Mouse (Mus musculus) liver, postnatal 0 days (tissue): ENCODE measurements at regions not wholly inside any gene's neighbourhood (a gene's known extent, or its start where the extent isn't known, plus 50 kb on each side); places are given as distances from the start of the nearest gene placed in this dataset.

Source experiments
- ATAC-seq: fragments of 200-750 bp; cut with Nextera tagmentation; 2 replicates; pipeline ENCODE4 v1.8.0; 2017; ENCODE audit warnings: mild to moderate bottlenecking, moderate library complexity
- DNase-seq: peaks from one replicate; pipeline ENCODE4 v3.0.0-alpha.2; 2016
- H3K27ac ChIP-seq: fragments of 300-500 bp; sonication (generic); 2 replicates; pipeline ENCODE4 v1.5.1; 2014; ENCODE audit warnings: antibody characterized with exemption, moderate library complexity, mild to moderate bottlenecking, low read depth
- H3K27me3 ChIP-seq: fragments of 300-500 bp; sonication (generic); 2 replicates; pipeline ENCODE4 v1.6.1; 2014; ENCODE audit warnings: low read length, control low read depth, mixed read lengths; ENCODE audit not compliant: insufficient read depth
- H3K36me3 ChIP-seq: fragments of 300-500 bp; sonication (generic); replicated peaks from 2 replicates; pipeline ENCODE4 v1.6.1; 2014; ENCODE audit warnings: mild to moderate bottlenecking, control low read depth, low read length, moderate library complexity, mixed read lengths; ENCODE audit not compliant: insufficient read depth
- H3K4me1 ChIP-seq: fragments of 300-500 bp; sonication (generic); 2 replicates; pipeline ENCODE4 v1.6.1; 2014; ENCODE audit warnings: antibody characterized with exemption, mild to moderate bottlenecking, control low read depth; ENCODE audit not compliant: insufficient read depth
- H3K4me2 ChIP-seq: fragments of 300-500 bp; sonication (generic); 2 replicates; pipeline ENCODE4 v1.6.1; 2014; ENCODE audit warnings: low read depth, mild to moderate bottlenecking, low read length, moderate library complexity, mixed read lengths
- H3K4me3 ChIP-seq: fragments of 300-500 bp; sonication (generic); 2 replicates; pipeline ENCODE4 v1.5.1; 2014; ENCODE audit warnings: low read depth, low read length
- H3K9ac ChIP-seq: fragments of 300-500 bp; sonication (generic); replicated peaks from 2 replicates; pipeline ENCODE4 v1.6.1; 2014; ENCODE audit warnings: mild to moderate bottlenecking, moderate library complexity
- H3K9me3 ChIP-seq: fragments of 300-500 bp; sonication (generic); 2 replicates; pipeline ENCODE4 v1.6.1; 2016; ENCODE audit warnings: mild to moderate bottlenecking, control low read depth, low read length, mixed read lengths
- CTCF ChIP-seq: sonication (generic); IDR thresholded peaks from 2 replicates; pipeline ENCODE4 v1.5.1; 2016; ENCODE audit warnings: antibody characterized with exemption, low read depth
- EP300 ChIP-seq: IDR thresholded peaks from 2 replicates; pipeline ENCODE4 v1.6.1; 2016; ENCODE audit warnings: antibody characterized with exemption, low read depth, mild to moderate bottlenecking
- WGBS: fragments of 180-500 bp; shearing (Covaris S2); extraction: QIAGEN DNeasy Blood & Tissue Kit; methylation state at CpG from one replicate; pipeline ENCODE4 v1.1.7; 2014; ENCODE audit not compliant: insufficient replicate concordance; 5-methylcytosine and 5-hydroxymethylcytosine counted together

DNA sequence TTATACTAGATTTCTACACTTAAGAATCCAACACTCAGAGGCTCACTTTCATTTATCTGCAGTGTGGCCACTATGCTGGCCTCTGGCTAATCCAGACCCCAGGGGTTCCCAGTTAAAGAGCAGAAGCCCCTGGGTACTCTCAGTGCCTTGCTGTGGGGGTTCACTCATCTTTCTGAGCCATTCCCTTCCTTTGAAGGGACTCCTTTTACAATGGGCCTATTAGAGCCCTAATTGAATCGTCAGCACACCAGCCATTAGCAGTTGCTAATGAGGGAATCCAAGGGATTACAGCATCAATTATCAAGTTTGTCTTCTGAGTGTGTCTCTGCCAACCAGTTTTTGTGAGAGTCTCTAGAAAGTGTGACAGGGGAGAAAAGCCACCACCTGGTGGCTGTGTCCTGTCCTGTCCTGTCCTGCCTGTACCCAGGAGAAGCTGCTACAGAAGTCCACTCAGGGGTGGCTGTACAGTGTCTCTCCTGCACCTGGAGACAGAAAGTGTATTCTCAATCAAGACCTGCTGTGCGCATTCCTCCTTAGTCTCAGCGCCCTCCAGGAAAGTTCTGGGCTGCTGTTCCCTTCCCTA, 188.1 kb downstream of the Emp1 start:
- H3K4me3 ChIP-seq, result no peak overlapping the region
- H3K4me2 ChIP-seq, result no peak overlapping the region
- ATAC-seq (no peak), DNase-seq (no peak)
- no peak overlapping the region for H3K27ac ChIP-seq
- no peaks in the 10 kb centered on the region for H3K9me3 ChIP-seq
- TF ChIP-seq CTCF (no peak), EP300 (no peak)
- H3K27me3 ChIP-seq, result no peaks in the 10 kb centered on the region
- H3K4me1 ChIP-seq, result no peaks in the 10 kb centered on the region
- H3K9ac ChIP-seq, result no peak overlapping the region
- no peaks in the 10 kb centered on the region for H3K36me3 ChIP-seq
- WGBS, result 51% methylated on average over 3 of the region's 3 CpGs

GRCm38 (mm10) chr6:135552396-135552795, 190.1 kb downstream of the Emp1 start:
- whole genome bisulfite sequencing, result 72% methylated on average over 3 of the region's 3 CpGs
- ATAC-seq, result no peak
- H3K4me1 ChIP-seq, result no peaks in the 10 kb centered on the region

GRCm38 (mm10) chr6:135559501-135559907, 197.2 kb downstream of the Emp1 start:
- no peak overlapping the region for H3K4me2 ChIP-seq
- DNase-seq (peak; percentile 71), ATAC-seq (peak; percentile 79)
- H3K9me3 ChIP-seq, result no peaks in the 10 kb centered on the region
- TF ChIP-seq EP300 (no peak), CTCF (no peak)
- H3K4me1 ChIP-seq, result no peaks in the 10 kb centered on the region
- H3K27me3 ChIP-seq, result no peaks in the 10 kb centered on the region
- H3K9ac ChIP-seq, result no peak overlapping the region
- H3K4me3 ChIP-seq, result no peak overlapping the region
- H3K27ac ChIP-seq, result no peak overlapping the region
- 70% methylated on average over 5 of the region's 5 CpGs for WGBS
- H3K36me3 ChIP-seq, result no peaks in the 10 kb centered on the region

More at GRCm38 (mm10) chr6:135552396-135552795, 190.1 kb downstream of the Emp1 start:
- no peaks in the 10 kb centered on the region for H3K27me3 ChIP-seq
- no peak overlapping the region for H3K9ac ChIP-seq
- H3K4me3 ChIP-seq, result no peak overlapping the region
- H3K9me3 ChIP-seq, result no peaks in the 10 kb centered on the region
- no peak for DNase-seq
- no peak overlapping the region for H3K27ac ChIP-seq
- H3K4me2 ChIP-seq, result no peak overlapping the region
- H3K36me3 ChIP-seq, result no peaks in the 10 kb centered on the region
- TF ChIP-seq CTCF (no peak), EP300 (no peak)

DNA sequence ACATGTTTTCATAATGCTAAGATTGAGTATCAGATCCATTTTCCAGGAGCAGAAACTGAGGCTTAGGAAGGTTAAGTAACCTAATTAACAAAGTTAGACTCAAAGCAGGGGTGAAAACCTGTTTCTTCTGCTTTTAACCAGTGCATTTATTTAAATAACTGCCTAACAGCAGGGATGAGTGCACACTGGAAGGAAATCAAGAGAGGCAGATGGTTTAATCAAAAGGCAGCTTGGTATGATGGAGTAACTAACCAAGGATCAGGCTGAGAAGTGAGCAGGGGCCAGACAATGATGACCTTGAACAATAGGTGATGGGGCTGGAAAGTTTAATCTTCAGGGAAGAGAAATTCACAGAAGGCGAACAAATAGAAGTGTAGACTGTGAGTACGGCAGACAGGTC, 199.9 kb downstream of the Emp1 start:
- Histone ChIP-seq H3K4me2 (no peak overlapping the region), H3K27me3 (no peaks in the 10 kb centered on the region), H3K36me3 (no peaks in the 10 kb centered on the region), H3K27ac (no peak overlapping the region), H3K9ac (no peak overlapping the region), H3K4me1 (no peaks in the 10 kb centered on the region), H3K4me3 (no peak overlapping the region), H3K9me3 (no peaks in the 10 kb centered on the region)
- ATAC-seq (no peak), DNase-seq (no peak)
- TF ChIP-seq CTCF, result no peak
- TF ChIP-seq EP300, result no peak
- WGBS, result 81% methylated on average over 2 of the region's 2 CpGs

DNA sequence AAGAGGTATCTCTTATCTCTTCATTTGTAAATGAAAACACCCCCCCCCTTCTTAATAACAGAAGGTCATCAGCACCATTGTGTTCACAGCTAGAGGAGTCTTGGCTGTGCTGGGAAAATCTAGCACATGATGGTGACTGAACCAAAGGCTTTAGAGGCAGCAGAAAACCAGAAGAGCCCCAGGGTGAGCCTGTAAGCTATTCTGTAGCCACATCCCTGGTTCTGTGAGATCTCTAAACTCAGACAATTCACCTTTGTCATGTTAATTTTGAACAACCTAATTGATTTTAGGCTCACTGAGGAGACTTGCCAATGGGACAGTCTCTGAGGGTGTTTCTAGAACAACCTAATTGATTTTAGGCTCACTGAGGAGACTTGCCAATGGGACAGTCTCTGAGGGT, 201.4 kb downstream of the Emp1 start:
- H3K9me3 ChIP-seq, result no peaks in the 10 kb centered on the region
- no peak overlapping the region for H3K9ac ChIP-seq
- no peak overlapping the region for H3K27ac ChIP-seq
- no peak overlapping the region for H3K4me3 ChIP-seq
- H3K4me2 ChIP-seq, result no peak overlapping the region
- DNase-seq (no peak), ATAC-seq (no peak)
- no peaks in the 10 kb centered on the region for H3K36me3 ChIP-seq
- TF ChIP-seq EP300, result no peak
- TF ChIP-seq CTCF, result no peak
- H3K4me1 ChIP-seq, result no peaks in the 10 kb centered on the region
- H3K27me3 ChIP-seq, result no peaks in the 10 kb centered on the region

GRCm38 (mm10) chr6:135569086-135569485, 206.7 kb downstream of the Emp1 start:
- Histone ChIP-seq H3K4me1 (no peaks in the 10 kb centered on the region), H3K36me3 (no peaks in the 10 kb centered on the region), H3K4me2 (no peak overlapping the region), H3K9ac (no peak overlapping the region), H3K27me3 (no peaks in the 10 kb centered on the region), H3K27ac (no peak overlapping the region), H3K9me3 (no peaks in the 10 kb centered on the region), H3K4me3 (no peak overlapping the region)
- TF ChIP-seq CTCF, result no peak
- WGBS, result 53% methylated on average over 1 of the region's 1 CpGs
- ATAC-seq (no peak), DNase-seq (no peak)

- TF ChIP-seq CTCF (no peak), EP300 (no peak)
- H3K9ac ChIP-seq, result no peak overlapping the region
- H3K27ac ChIP-seq, result no peak overlapping the region
- H3K36me3 ChIP-seq, result no peaks in the 10 kb centered on the region
- 69% methylated on average over 2 of the region's 2 CpGs for WGBS
- H3K9me3 ChIP-seq, result no peaks in the 10 kb centered on the region
- DNase-seq (no peak), ATAC-seq (no peak)
- H3K27me3 ChIP-seq, result no peaks in the 10 kb centered on the region
- no peak overlapping the region for H3K4me2 ChIP-seq
- H3K4me1 ChIP-seq, result no peaks in the 10 kb centered on the region
- no peak overlapping the region for H3K4me3 ChIP-seq
Observed at GRCm38 (mm10) chr6:135575294-135575693, 212.9 kb downstream of the Emp1 start.
